Mouse (Mus musculus) heart, embryonic 11.5 days (tissue): ENCODE measurements at regions not wholly inside any gene's neighbourhood (a gene's known extent, or its start where the extent isn't known, plus 50 kb on each side); places are given as distances from the start of the nearest gene placed in this dataset.
A peak's percentile ranks its signal among the peaks of the same experiment; 100 is the strongest.

Source experiments
- ATAC-seq: fragments of 200-750 bp; cut with Nextera tagmentation; replicated peaks from 2 replicates; pipeline ENCODE4 v1.8.0; 2017; ENCODE audit warnings: moderate library complexity; ENCODE audit not compliant: insufficient number of reproducible peaks, low FRiP score, low TSS enrichment
- H3K27ac ChIP-seq: fragments of 300-500 bp; sonication (generic); 2 replicates; pipeline ENCODE4 v1.5.1; 2014; ENCODE audit warnings: mild to moderate bottlenecking, low read depth, low read length
- H3K27me3 ChIP-seq: fragments of 300-500 bp; sonication (generic); 2 replicates; pipeline ENCODE4 v1.6.1; 2014; ENCODE audit warnings: mild to moderate bottlenecking, low read length, mixed read lengths; ENCODE audit not compliant: control insufficient read depth, insufficient read depth
- H3K36me3 ChIP-seq: fragments of 300-500 bp; sonication (generic); 2 replicates; pipeline ENCODE4 v1.6.1; 2014; ENCODE audit warnings: mild to moderate bottlenecking, low read length, moderate library complexity, mixed read lengths; ENCODE audit not compliant: control insufficient read depth, insufficient read depth
- H3K4me1 ChIP-seq: fragments of 300-500 bp; sonication (generic); 2 replicates; pipeline ENCODE4 v1.6.1; 2014; ENCODE audit warnings: low read length; ENCODE audit not compliant: control insufficient read depth, insufficient read depth
- H3K4me2 ChIP-seq: fragments of 300-500 bp; sonication (generic); 2 replicates; pipeline ENCODE4 v1.6.1; 2014; ENCODE audit warnings: mild to moderate bottlenecking, moderate library complexity
- H3K4me3 ChIP-seq: fragments of 300-500 bp; sonication (generic); 2 replicates; pipeline ENCODE4 v1.5.1; 2014; ENCODE audit warnings: low read depth, low read length
- H3K9ac ChIP-seq: fragments of 300-500 bp; sonication (generic); 2 replicates; pipeline ENCODE4 v1.6.1; 2014; ENCODE audit warnings: mild to moderate bottlenecking, low read depth, low read length, moderate library complexity
- H3K9me3 ChIP-seq: fragments of 300-500 bp; sonication (generic); replicated peaks from 2 replicates; pipeline ENCODE4 v1.6.1; 2016; ENCODE audit warnings: low read length; ENCODE audit not compliant: control insufficient read depth
- WGBS: fragments of 180-500 bp; shearing (Covaris S2); extraction: QIAGEN DNeasy Blood & Tissue Kit; methylation state at CpG from one replicate; pipeline ENCODE4 v1.1.7; 2014; ENCODE audit not compliant: insufficient replicate concordance; 5-methylcytosine and 5-hydroxymethylcytosine counted together

DNA sequence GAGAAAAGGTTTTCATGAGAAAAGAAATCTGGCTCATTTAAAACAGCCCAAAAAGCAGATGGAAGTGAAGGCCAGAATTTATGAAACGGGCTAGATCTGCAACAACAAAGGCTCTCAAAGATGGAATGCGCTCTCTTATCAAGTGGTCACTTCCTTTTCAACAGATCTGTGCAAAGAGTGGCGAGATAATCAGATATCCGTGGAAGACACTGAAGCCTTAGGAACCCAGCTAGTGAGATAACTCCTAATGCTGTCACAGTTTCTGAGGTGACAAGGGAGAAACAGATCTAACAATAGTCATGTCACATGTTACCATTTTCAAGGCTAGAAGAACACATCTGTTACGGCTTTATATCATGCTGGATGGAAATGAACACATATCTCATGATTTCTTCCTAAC is 107.1 kb downstream of the Tmco5 start:
- no peak for ATAC-seq
- Histone ChIP-seq H3K9me3 (no peaks in the 10 kb centered on the region), H3K27ac (0 out of 2 replicates have a peak overlapping the region, but pooled peaks have one; percentile 29), H3K4me1 (peaks cover 21% of the 10 kb centered on the region), H3K4me3 (no peak overlapping the region), H3K9ac (no peak overlapping the region), H3K36me3 (no peaks in the 10 kb centered on the region), H3K4me2 (no peak overlapping the region), H3K27me3 (no peaks in the 10 kb centered on the region)
- 15% methylated on average over 5 of the region's 5 CpGs for WGBS

DNA sequence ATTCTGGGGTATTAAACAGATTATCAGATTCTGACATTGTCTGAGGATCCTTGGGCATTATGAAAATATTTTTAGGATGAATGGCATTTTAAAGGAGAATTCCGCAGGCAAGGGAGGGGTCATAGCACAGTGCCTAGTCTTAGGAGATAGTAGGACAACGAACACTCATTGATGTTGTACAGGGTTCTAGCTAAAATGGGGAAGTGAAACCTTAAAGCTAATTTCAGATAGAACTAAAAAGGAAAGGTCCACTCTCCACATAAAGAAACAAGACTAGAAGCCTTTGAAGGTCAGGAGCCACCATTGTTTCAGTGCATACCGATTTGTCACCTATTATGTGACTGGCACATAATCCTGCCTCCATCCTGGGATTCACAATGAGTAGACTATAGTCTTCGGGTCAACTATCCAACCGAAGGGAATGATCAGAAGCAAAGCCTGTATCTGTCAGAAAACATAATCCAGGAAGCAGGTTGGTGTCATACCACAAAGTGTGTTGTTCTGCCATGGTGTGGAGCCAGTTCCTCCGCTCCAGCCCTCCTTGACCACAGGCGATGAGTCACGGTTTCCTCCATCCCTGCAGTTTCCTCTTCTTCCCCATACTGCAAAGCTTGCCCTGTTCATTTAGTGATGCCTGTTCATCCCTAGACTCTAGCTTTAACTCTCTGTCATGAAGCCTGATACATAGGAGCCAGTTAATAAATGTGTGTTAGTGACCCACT is 110.6 kb downstream of the Tmco5 start:
- no peak for ATAC-seq
- no peak overlapping the region for H3K9ac ChIP-seq

DNA sequence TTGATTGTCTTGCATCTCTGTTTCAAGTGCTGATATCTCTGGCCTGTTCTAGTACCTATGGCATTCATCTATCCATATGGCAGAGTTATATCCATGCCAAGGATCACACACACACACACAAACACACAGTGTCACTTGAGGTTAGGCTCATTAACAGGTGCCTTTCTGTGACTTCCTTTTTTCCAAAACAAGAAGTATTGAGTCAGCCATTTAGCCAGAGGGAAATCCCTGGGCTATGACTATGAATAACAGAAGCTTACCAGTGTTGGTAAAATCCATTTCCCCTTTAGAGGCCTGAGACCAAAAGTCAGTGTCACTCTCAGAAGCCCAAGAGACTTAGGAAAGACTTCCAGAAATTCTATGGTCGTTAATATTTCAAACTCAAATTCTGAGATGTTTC is 111.6 kb downstream of the Tmco5 start:
- H3K4me2 ChIP-seq = no peak overlapping the region
- WGBS = 76% methylated on average over 1 of the region's 1 CpGs
- H3K9me3 ChIP-seq = no peaks in the 10 kb centered on the region
- no peak overlapping the region for H3K9ac ChIP-seq
- no peak for ATAC-seq
- H3K36me3 ChIP-seq = no peaks in the 10 kb centered on the region
- H3K4me3 ChIP-seq = no peak overlapping the region
- peaks cover 9% of the 10 kb centered on the region for H3K4me1 ChIP-seq
- no peak overlapping the region for H3K27ac ChIP-seq
- no peaks in the 10 kb centered on the region for H3K27me3 ChIP-seq

More for the DNA sequence above, 110.6 kb downstream of the Tmco5 start:
- no peak overlapping the region for H3K27ac ChIP-seq
- WGBS = 76% methylated on average over 8 of the region's 8 CpGs
- H3K36me3 ChIP-seq = no peaks in the 10 kb centered on the region
- H3K4me2 ChIP-seq = no peak overlapping the region
- peaks cover 18% of the 10 kb centered on the region for H3K4me1 ChIP-seq
- H3K9me3 ChIP-seq = no peaks in the 10 kb centered on the region
- no peak overlapping the region for H3K4me3 ChIP-seq
- H3K27me3 ChIP-seq = no peaks in the 10 kb centered on the region

DNA sequence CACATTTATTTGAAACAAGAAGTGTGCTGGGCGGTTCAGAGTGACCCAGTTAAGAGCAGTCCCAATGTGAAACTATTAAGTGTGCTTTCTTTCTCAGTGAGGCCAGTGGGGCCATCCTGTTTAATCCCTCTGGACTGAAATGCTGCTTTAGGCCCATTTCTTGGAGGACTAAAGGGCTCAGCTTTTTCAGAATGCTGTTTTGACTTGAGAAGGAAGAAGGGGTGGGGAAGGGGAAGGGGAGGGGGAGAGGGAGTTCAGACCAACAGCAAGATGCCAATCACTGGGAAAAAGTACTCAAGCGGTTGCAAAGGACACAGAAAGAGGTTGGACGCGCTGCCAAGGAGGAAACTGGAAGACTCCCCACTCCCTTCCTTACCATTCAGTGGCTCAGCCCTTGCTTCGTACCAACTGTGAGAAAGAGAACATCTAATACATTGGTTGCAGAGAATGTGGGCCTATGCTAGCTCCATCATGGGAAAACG is 113.1 kb downstream of the Tmco5 start:
- no peaks in the 10 kb centered on the region; the same call in 1 of the 2 replicates for H3K4me1 ChIP-seq
- H3K9ac ChIP-seq = no peak overlapping the region
- H3K27ac ChIP-seq = no peak overlapping the region
- H3K36me3 ChIP-seq = no peaks in the 10 kb centered on the region
- 68% methylated on average over 6 of the region's 6 CpGs for WGBS
- no peaks in the 10 kb centered on the region for H3K9me3 ChIP-seq
- H3K4me3 ChIP-seq = no peak overlapping the region
- ATAC-seq = no peak
- H3K27me3 ChIP-seq = no peaks in the 10 kb centered on the region
- H3K4me2 ChIP-seq = no peak overlapping the region

DNA sequence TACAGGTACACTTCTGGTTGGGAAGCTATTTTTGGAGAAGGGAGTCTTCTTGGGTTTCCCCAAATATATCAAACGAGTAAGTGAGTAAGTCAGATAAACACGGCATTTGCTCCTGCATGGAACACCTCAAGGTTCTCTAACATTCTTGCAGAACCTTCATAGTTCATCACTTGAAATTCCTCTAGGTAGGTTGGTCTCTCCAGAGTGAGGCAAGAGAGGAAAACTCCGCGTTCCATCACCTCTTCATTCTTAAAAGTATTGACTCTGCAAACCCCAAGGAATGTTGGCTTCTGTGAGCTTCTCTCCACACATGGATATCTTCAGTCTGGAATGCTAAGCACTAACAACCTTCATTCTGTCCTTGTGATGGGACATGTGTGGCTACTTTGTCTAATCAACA is 115.2 kb downstream of the Tmco5 start:
- no peaks in the 10 kb centered on the region for H3K27me3 ChIP-seq
- ATAC-seq = no peak
- H3K4me1 ChIP-seq = no peaks in the 10 kb centered on the region; the same call in 1 of the 2 replicates
- no peak overlapping the region for H3K4me2 ChIP-seq
- 38% methylated on average over 4 of the region's 4 CpGs for WGBS
- no peak overlapping the region for H3K9ac ChIP-seq
- H3K27ac ChIP-seq = no peak overlapping the region
- no peaks in the 10 kb centered on the region for H3K36me3 ChIP-seq
- H3K9me3 ChIP-seq = no peaks in the 10 kb centered on the region
- H3K4me3 ChIP-seq = no peak overlapping the region

GRCm38 (mm10) chr2:116996302-116996701 is 117.8 kb downstream of the Tmco5 start:
- Histone ChIP-seq H3K4me2 (no peak overlapping the region), H3K4me1 (no peaks in the 10 kb centered on the region; the same call in 1 of the 2 replicates), H3K4me3 (no peak overlapping the region), H3K27me3 (no peaks in the 10 kb centered on the region), H3K9me3 (no peaks in the 10 kb centered on the region), H3K9ac (no peak overlapping the region), H3K27ac (no peak overlapping the region), H3K36me3 (no peaks in the 10 kb centered on the region)
- ATAC-seq = no peak
- WGBS = 66% methylated on average over 6 of the region's 6 CpGs

DNA sequence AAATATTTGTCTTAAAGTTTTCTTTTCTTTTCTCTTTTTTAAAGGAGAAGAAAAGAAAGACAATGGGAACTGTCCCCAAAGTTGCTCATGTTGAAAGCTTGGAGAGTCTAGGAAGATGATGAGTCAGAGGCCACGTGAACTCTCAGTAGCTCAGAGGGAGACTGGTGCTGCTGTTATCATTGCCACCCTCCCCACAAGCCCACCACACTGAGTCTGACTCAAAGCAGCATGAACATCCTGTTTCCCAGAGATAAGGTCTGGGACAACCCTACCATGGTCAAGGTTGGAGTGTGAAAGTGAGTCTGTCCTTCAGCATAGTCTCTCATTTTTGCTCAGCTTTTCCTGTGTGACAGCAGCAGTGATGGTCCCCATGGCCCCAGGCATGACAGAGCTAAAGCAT is 120.3 kb downstream of the Tmco5 start:
- H3K36me3 ChIP-seq = no peaks in the 10 kb centered on the region
- peak; percentile 57; the same call in 1 of the 2 replicates for ATAC-seq
- 4% methylated on average over 1 of the region's 1 CpGs for WGBS

DNA sequence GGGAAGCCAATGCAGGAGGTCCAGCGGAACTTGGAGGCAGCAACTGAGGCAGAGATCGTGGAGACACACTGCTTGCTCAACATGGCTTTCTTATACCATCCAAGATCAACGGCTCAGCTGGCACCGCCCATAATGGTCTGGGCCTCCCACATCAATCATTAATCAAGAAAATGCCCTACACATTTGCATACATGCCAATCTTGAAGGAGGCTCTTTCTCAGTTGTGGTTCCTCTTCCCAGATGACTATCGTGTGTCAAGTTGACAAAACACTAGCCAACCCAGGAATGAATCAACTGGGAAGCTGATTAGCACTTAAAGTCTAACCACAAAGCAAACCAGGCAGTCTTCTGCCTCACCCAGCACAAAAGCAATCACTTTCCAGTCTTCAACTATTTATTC is 121.1 kb downstream of the Tmco5 start:
- Histone ChIP-seq H3K27ac (no peak overlapping the region), H3K36me3 (no peaks in the 10 kb centered on the region), H3K4me3 (no peak overlapping the region), H3K9me3 (no peaks in the 10 kb centered on the region), H3K4me2 (no peak overlapping the region), H3K9ac (no peak overlapping the region), H3K4me1 (no peaks in the 10 kb centered on the region), H3K27me3 (no peaks in the 10 kb centered on the region)
- ATAC-seq = no peak
- 69% methylated on average over 5 of the region's 5 CpGs for WGBS

More for the DNA sequence above, 120.3 kb downstream of the Tmco5 start:
- no peak overlapping the region for H3K4me2 ChIP-seq
- H3K9ac ChIP-seq = no peak overlapping the region
- H3K9me3 ChIP-seq = no peaks in the 10 kb centered on the region
- no peak overlapping the region for H3K4me3 ChIP-seq
- H3K27ac ChIP-seq = no peak overlapping the region
- no peaks in the 10 kb centered on the region for H3K27me3 ChIP-seq
- H3K4me1 ChIP-seq = no peaks in the 10 kb centered on the region; the same call in 1 of the 2 replicates

GRCm38 (mm10) chr2:117003976-117004375 is 117.2 kb upstream of the Spred1 start:
- no peaks in the 10 kb centered on the region for H3K4me1 ChIP-seq
- 85% methylated on average over 2 of the region's 2 CpGs for WGBS

More at GRCm38 (mm10) chr2:117003976-117004375, 117.2 kb upstream of the Spred1 start:
- Histone ChIP-seq H3K36me3 (no peaks in the 10 kb centered on the region), H3K27ac (no peak overlapping the region), H3K9me3 (no peaks in the 10 kb centered on the region), H3K4me2 (no peak overlapping the region), H3K4me3 (no peak overlapping the region), H3K9ac (no peak overlapping the region), H3K27me3 (no peaks in the 10 kb centered on the region)
- ATAC-seq = no peak
